Mouse (Mus musculus): ENCODE results near the gene Galk2.

DNA sequence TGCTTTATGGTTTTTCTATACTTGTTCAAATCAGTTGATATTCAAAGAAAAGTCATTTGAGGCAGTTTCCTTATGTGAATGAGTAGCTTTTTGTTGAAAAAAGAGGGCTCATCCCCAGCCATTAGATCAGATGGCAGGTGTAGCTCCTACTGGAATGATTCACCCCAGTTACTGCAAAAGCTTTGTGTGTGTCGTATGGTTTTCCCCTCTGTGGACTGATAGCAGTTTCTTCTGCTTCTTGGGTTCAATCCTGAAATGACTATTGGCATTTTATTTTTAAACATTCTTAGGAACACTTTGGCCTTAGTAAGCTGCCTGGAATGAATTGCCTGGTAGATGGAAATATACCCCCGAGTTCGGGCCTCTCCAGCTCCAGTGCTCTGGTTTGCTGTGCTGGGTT is 37.4 kb downstream of the Galk2 start:
- TF ChIP-seq CTCF (IDR thresholded peaks at IDR 0.05; ENCODE audit: low read depth) = no peak
- TF ChIP-seq EP300 (IDR thresholded peaks at IDR 0.05; ENCODE audit: low read depth) = no peak

All from liver, postnatal 0 days (tissue).